Mouse (Mus musculus): ENCODE measurements around the gene Ppp2r5e.

- TF ChIP-seq GATA1 (IDR thresholded peaks at IDR 0.05; ENCODE audit: borderline replicate concordance, low read length) (no peak), FLI1 (IDR thresholded peaks at IDR 0.05; ENCODE audit: low read length) (no peak)
Observed at GRCm38 (mm10) chr12:75480031-75480430, 116.0 kb downstream of the Ppp2r5e start.
